Comparison of ENCODE assay signal across 8 mouse cellular contexts in the genomic region with DNA sequence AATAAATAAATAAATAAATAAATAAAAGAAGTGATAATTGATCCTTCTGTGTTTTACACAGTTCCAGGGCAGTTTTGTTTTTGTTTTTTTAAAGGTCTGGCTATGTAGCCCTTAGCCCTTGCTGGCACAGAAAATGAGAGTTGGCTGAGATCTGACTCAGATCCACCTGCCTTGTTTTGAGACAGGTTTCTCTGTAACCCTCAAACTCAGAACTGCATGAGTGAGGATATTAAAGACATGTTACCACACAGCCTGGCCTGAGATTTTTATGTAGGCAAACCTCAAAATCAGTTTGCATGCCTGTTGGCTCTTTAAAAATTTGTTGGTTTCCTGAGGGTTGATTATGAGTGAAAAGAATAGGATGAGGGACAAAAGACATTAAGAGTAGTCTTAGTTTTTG. TPM values are rescaled to one million over a fixed set of nuclear protein-coding genes. Genes with fewer than 3 reads are reported as not detected.
A peak's percentile ranks its signal among the peaks of the same experiment; 100 is the strongest.
DNase-seq lines count a peak whose midpoint lies in the region; ATAC-seq lines count a peak whose summit lies in the region.

No protein-coding gene starts in this region.

- no peaks in the 10 kb centered on the region for H3K9me3 ChIP-seq in kidney, embryonic 16.5 days (ENCODE audit: low read length)
- no peaks in the 10 kb centered on the region for H3K9me3 ChIP-seq in embryonic facial prominence, embryonic 14.5 days (ENCODE audit: control insufficient read depth, low read length)
- no peaks in the 10 kb centered on the region for H3K9me3 ChIP-seq in intestine, embryonic 16.5 days (ENCODE audit: control insufficient read depth, low read length)

- ATAC-seq in kidney, embryonic 16.5 days (ENCODE audit: low FRiP score, low TSS enrichment): no peak
- no peak for ATAC-seq in embryonic facial prominence, embryonic 14.5 days (ENCODE audit: low read depth)
- ATAC-seq in intestine, embryonic 16.5 days: no peak

- DNase-seq in kidney, postnatal 36 days: no peak
- DNase-seq in embryonic facial prominence, embryonic 14.5 days (ENCODE audit: low spot score): no peak
- peak; percentile 38 for DNase-seq in naive thymus-derived CD4-positive, alpha-beta T cell, adult 2 months (ENCODE audit: low read depth)
- no peak for DNase-seq in embryo, embryonic 11 days
- no peak for DNase-seq in cerebellum, postnatal 36 days
- DNase-seq in spleen, postnatal 4 days (ENCODE audit: low spot score in 2 of 2): no peak

- no peak overlapping the region for H3K27ac ChIP-seq in kidney, embryonic 16.5 days (ENCODE audit: low read length)
- no peak overlapping the region for H3K27ac ChIP-seq in embryonic facial prominence, embryonic 14.5 days (replicated peaks; ENCODE audit: low read depth, low read length)
- no peak overlapping the region for H3K27ac ChIP-seq in intestine, embryonic 16.5 days (ENCODE audit: low read length)

- peaks cover 38% of the 10 kb centered on the region for H3K36me3 ChIP-seq in kidney, embryonic 16.5 days (ENCODE audit: insufficient read depth, low read length)
- peaks cover 56% of the 10 kb centered on the region for H3K36me3 ChIP-seq in embryonic facial prominence, embryonic 14.5 days (ENCODE audit: control insufficient read depth, insufficient read depth, low read length)
- H3K36me3 ChIP-seq in intestine, embryonic 16.5 days (ENCODE audit: control insufficient read depth, insufficient read depth, low read length): peaks cover 22% of the 10 kb centered on the region

- H3K4me1 ChIP-seq in kidney, embryonic 16.5 days (ENCODE audit: insufficient read depth, low read length): peaks cover 28% of the 10 kb centered on the region
- peaks cover 24% of the 10 kb centered on the region for H3K4me1 ChIP-seq in embryonic facial prominence, embryonic 14.5 days (ENCODE audit: control insufficient read depth, insufficient read depth, low read length)
- H3K4me1 ChIP-seq in intestine, embryonic 16.5 days (ENCODE audit: control insufficient read depth, insufficient read depth, low read length): peaks cover 20% of the 10 kb centered on the region

- H3K4me2 ChIP-seq in kidney, embryonic 16.5 days (replicated peaks; ENCODE audit: low read depth, low read length): peak overlapping the region; percentile 73
- H3K4me2 ChIP-seq in embryonic facial prominence, embryonic 14.5 days (ENCODE audit: low read depth, low read length): peak overlapping the region; percentile 87
- H3K4me2 ChIP-seq in intestine, embryonic 16.5 days (ENCODE audit: low read depth, low read length): peak overlapping the region; percentile 88

- no peaks in the 10 kb centered on the region for H3K27me3 ChIP-seq in kidney, embryonic 16.5 days (ENCODE audit: insufficient read depth, low read length)
- H3K27me3 ChIP-seq in embryonic facial prominence, embryonic 14.5 days (replicated peaks; ENCODE audit: control insufficient read depth, insufficient read depth, low read length): no peaks in the 10 kb centered on the region
- H3K27me3 ChIP-seq in intestine, embryonic 16.5 days (replicated peaks; ENCODE audit: control insufficient read depth, insufficient read depth, low read length): no peaks in the 10 kb centered on the region

- H3K4me3 ChIP-seq in kidney, embryonic 16.5 days (ENCODE audit: low read length): peak overlapping the region; percentile 95
- peak overlapping the region; percentile 66 for H3K4me3 ChIP-seq in embryonic facial prominence, embryonic 14.5 days (ENCODE audit: low read depth, low read length)
- peak overlapping the region; percentile 63 for H3K4me3 ChIP-seq in intestine, embryonic 16.5 days (ENCODE audit: low read length)

- H3K9ac ChIP-seq in kidney, embryonic 16.5 days (replicated peaks; ENCODE audit: low read length): peak overlapping the region; percentile 56
- no peak overlapping the region for H3K9ac ChIP-seq in embryonic facial prominence, embryonic 14.5 days (ENCODE audit: low read depth, low read length)
- peak overlapping the region; percentile 4; the same call in 1 of the 2 replicates for H3K9ac ChIP-seq in intestine, embryonic 16.5 days (ENCODE audit: low read depth, low read length)

RNA-seq across cellular contexts. Expression of a gene that starts 3.1 kb away (rescaled TPM):
- polyA plus RNA-seq in kidney, embryonic 16.5 days (2015; fragmentation: Nextera tagmentation; extraction: Ambion mirVana): 597 and 625 TPM in 2 replicates
- 494 and 574 TPM in 2 replicates for polyA plus RNA-seq in embryonic facial prominence, embryonic 14.5 days (2014; fragmentation: Nextera tagmentation; extraction: Ambion mirVana)
- 393 and 451 TPM in 2 replicates for polyA plus RNA-seq in intestine, embryonic 16.5 days (2015; fragmentation: Nextera tagmentation; extraction: Ambion mirVana)

RNA-seq across cellular contexts. Expression of a gene that starts 27.7 kb away (rescaled TPM):
- polyA plus RNA-seq in kidney, embryonic 16.5 days (2015; fragmentation: Nextera tagmentation; extraction: Ambion mirVana): 106 and 121 TPM in 2 replicates
- 87.0 and 88.7 TPM in 2 replicates for polyA plus RNA-seq in embryonic facial prominence, embryonic 14.5 days (2014; fragmentation: Nextera tagmentation; extraction: Ambion mirVana)
- 98.3 and 104 TPM in 2 replicates for polyA plus RNA-seq in intestine, embryonic 16.5 days (2015; fragmentation: Nextera tagmentation; extraction: Ambion mirVana)

RNA-seq across cellular contexts. Expression of a gene that starts 55.3 kb away (rescaled TPM):
- polyA plus RNA-seq in kidney, embryonic 16.5 days (2015; fragmentation: Nextera tagmentation; extraction: Ambion mirVana): 74.1 and 81.3 TPM in 2 replicates
- polyA plus RNA-seq in embryonic facial prominence, embryonic 14.5 days (2014; fragmentation: Nextera tagmentation; extraction: Ambion mirVana): 223 and 292 TPM in 2 replicates
- 107 and 114 TPM in 2 replicates for polyA plus RNA-seq in intestine, embryonic 16.5 days (2015; fragmentation: Nextera tagmentation; extraction: Ambion mirVana)
